Mouse (Mus musculus) ES-Bruce4 (cell line): Measurements from ENCODE around the gene Nudt14.

Source experiments
- CTCF ChIP-seq: IDR thresholded peaks from one replicate; pipeline ENCODE4 v1.8.1; 2011; ENCODE audit warnings: low read depth, low read length
- POLR2A ChIP-seq: IDR thresholded peaks from one replicate; pipeline ENCODE4 v1.8.1; 2011; ENCODE audit warnings: low read length; ENCODE audit not compliant: insufficient read depth

DNA sequence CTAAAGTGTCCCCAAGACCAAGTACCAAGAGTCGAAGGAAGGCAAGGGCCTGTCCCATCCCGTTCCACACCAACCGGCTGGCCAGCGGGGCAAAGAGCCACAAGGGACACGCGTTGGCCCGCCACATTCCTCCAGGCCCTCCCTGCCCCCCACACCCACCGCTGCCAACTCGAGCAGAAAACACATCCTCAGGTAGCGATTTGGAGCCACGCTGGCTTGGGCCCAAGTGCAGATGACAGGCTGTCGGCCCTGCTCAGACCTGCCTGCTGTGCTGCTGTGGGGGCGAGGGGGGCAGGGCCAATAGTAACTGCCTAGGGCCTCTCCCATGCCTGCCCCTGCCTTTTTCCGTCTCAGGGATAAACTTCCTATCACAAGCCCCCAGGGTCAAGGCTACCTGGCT, 14.7 kb downstream of the Nudt14 start:
- TF ChIP-seq CTCF (no peak), POLR2A (no peak)
